Mouse (Mus musculus): ENCODE results near the gene Gm10277. TPM values are rescaled to one million over a fixed set of nuclear protein-coding genes. Genes with fewer than 3 reads are reported as not detected.

Gm10277 gene
- polyA plus RNA-seq, 1 experiment, result not detected

DNA sequence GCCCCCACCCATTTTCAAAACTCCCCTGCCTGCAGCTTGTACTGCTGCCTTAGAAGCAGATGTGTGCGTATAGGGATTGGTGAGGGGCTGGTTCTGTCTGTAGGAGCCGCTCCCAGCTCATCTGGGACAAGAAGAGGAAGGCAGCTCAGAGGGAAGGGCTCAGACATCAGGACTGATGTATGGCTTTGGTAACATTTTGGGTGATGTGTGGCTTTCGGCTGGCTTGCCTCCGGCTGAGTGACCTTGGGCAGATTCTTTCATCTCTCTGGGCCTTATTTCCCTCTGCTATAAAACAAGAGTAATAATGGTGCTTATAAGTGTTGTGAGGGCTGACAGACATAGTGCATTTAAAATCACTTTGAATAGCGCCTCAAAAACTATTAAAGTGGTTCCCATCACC lies 2.0 kb upstream of the Gm10277 start:
- TF ChIP-seq POLR2A (IDR thresholded peaks at IDR 0.05; ENCODE audit: borderline replicate concordance, low read depth, low read length), result no peak
- TF ChIP-seq CTCF (IDR thresholded peaks at IDR 0.05; ENCODE audit: low read depth, low read length), result no peak
- no peak overlapping the region for H3K4me3 ChIP-seq (ENCODE audit: insufficient read depth, low read length)
- H3K4me1 ChIP-seq (ENCODE audit: control insufficient read depth, insufficient read depth, low read length), result peaks cover 38% of the 10 kb centered on the region
- no peak overlapping the region for H3K27ac ChIP-seq (ENCODE audit: insufficient read depth, low read depth, low read length)

DNA sequence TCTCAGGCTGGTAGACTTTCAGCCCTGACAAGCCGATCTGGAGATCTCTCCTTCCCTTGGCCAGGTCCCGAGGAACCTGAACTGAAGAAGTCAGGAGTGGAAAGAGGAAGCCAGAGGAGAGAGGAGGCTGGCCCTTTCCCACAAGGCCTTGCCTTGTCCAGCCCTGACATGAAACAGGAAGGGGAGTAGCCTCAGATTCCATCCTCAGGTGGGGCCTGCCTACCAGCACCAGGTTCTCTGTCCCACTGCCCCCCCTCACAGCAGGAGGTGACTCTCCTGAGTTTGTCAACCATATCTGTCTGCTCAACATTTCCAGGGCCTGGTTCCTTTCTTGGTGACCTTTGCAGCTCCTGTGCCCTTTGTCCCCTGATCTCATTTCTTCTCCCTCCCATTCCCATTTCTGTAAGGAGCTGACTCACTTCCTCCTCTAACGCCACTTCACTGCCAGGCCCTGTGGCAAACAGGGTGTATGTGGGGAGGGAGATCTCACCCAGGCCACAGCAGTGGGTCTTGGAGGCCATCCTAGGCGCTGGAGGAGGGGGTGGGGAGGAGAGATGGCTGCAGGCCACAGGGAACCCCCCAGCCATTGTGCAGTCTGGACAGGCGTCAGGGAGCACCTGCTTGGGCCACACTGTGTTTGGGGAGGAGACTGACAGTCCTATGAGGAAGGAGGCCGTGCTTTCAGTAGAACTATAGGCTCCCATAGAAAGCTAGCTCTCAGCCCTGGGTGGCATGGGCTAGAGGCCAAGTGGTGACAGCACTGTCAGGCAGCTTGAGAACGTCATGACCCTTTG lies 1.6 kb downstream of the Gm10277 start:
- peaks cover 37% of the 10 kb centered on the region for H3K4me1 ChIP-seq (ENCODE audit: control insufficient read depth, insufficient read depth, low read length)
- H3K4me3 ChIP-seq (ENCODE audit: insufficient read depth, low read length), result peak overlapping the region; percentile 19
- H3K27ac ChIP-seq (ENCODE audit: insufficient read depth, low read depth, low read length), result peak overlapping the region; percentile 96
- TF ChIP-seq POLR2A (IDR thresholded peaks at IDR 0.05; ENCODE audit: borderline replicate concordance, low read depth, low read length) (peak; percentile 53; the same call in 1 of the 2 replicates), CTCF (IDR thresholded peaks at IDR 0.05; ENCODE audit: low read depth, low read length) (no peak)

GRCm38 (mm10) chr11:77785396-77785767 lies 2.2 kb downstream of the Gm10277 start:
- H3K4me3 ChIP-seq (ENCODE audit: insufficient read depth, low read length), result peak overlapping the region; percentile 11
- peaks cover 37% of the 10 kb centered on the region for H3K4me1 ChIP-seq (ENCODE audit: control insufficient read depth, insufficient read depth, low read length)
- H3K27ac ChIP-seq (ENCODE audit: insufficient read depth, low read depth, low read length), result peak overlapping the region; percentile 96

DNA sequence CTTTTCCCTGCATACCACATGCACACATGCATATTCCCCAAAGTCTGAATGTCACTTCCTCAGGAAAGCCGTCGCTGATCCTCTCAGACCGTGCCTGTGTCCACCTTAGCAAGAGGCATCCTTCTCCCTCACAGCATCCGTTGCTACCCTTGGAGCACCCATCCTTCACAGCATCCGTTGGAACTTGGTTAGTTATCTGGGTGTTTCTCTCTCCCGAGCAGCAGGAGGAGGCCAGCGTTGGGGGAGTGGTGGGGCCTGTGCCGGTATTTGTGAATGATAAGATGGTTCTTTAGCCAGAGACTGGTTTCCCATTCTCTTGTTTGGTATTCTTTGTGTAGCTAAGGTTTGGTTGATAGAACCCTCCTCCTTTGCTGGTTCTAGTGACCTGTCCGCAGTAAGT lies 2.7 kb downstream of the Gm10277 start:
- TF ChIP-seq POLR2A (IDR thresholded peaks at IDR 0.05; ENCODE audit: borderline replicate concordance, low read depth, low read length) (no peak), CTCF (IDR thresholded peaks at IDR 0.05; ENCODE audit: low read depth, low read length) (0 out of 2 replicates have a peak, but pooled peaks have one; percentile 3)
- Histone ChIP-seq H3K4me3 (ENCODE audit: insufficient read depth, low read length) (no peak overlapping the region), H3K27ac (ENCODE audit: insufficient read depth, low read depth, low read length) (peak overlapping the region; percentile 96), H3K4me1 (ENCODE audit: control insufficient read depth, insufficient read depth, low read length) (peaks cover 37% of the 10 kb centered on the region)

More at GRCm38 (mm10) chr11:77785396-77785767, 2.2 kb downstream of the Gm10277 start:
- TF ChIP-seq POLR2A (IDR thresholded peaks at IDR 0.05; ENCODE audit: borderline replicate concordance, low read depth, low read length), result no peak
- TF ChIP-seq CTCF (IDR thresholded peaks at IDR 0.05; ENCODE audit: low read depth, low read length), result 0 out of 2 replicates have a peak, but pooled peaks have one; percentile 1

DNA sequence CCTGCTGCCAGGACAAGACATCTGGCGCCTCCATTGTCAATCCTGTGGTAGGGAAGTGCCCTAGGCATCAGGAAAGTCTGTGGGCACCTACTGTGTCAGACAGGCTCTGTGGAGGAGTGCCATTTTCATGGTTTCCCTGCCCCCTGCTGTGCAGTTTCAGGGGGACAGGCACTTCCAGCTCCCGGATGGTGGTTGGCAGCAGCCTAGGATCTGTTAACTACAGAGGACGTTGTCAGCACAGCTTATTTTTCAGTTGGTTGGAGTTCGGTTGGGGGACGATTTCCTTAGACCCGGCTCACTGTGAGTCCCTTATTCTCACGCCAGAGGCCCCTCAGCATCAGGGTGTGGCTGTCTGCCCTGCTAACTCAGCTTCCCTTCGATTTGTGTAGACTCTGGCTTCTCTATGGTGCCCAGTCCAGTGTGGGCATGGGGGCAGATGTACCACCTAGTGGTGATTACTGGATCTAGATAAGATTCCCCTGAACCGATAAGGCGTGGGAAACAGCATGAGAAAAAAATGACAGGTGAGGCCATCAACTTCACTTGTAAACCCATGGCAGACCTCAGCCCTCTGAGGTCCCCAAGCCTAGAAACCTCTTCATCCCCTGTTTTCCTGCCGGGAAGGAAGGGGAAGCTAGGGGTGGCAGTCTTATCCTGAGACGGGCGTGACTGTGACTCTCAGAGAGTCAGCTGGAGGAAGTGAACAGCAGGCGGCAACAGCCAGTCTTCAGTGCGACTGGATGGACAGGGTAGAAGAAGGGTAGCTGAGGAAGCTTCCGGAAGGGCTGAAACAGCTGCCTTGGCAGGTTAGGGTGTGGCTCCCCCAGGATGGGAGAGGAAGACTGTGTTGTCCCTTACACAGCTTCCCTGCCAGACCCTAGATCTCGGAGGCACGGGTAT lies 3.5 kb downstream of the Gm10277 start:
- Histone ChIP-seq H3K27ac (ENCODE audit: insufficient read depth, low read depth, low read length) (peak overlapping the region; percentile 54), H3K4me3 (ENCODE audit: insufficient read depth, low read length) (peak overlapping the region; percentile 5), H3K4me1 (ENCODE audit: control insufficient read depth, insufficient read depth, low read length) (peaks cover 37% of the 10 kb centered on the region)
- TF ChIP-seq POLR2A (IDR thresholded peaks at IDR 0.05; ENCODE audit: borderline replicate concordance, low read depth, low read length) (no peak), CTCF (IDR thresholded peaks at IDR 0.05; ENCODE audit: low read depth, low read length) (peak; percentile 3; the same call in 1 of the 2 replicates)

DNA sequence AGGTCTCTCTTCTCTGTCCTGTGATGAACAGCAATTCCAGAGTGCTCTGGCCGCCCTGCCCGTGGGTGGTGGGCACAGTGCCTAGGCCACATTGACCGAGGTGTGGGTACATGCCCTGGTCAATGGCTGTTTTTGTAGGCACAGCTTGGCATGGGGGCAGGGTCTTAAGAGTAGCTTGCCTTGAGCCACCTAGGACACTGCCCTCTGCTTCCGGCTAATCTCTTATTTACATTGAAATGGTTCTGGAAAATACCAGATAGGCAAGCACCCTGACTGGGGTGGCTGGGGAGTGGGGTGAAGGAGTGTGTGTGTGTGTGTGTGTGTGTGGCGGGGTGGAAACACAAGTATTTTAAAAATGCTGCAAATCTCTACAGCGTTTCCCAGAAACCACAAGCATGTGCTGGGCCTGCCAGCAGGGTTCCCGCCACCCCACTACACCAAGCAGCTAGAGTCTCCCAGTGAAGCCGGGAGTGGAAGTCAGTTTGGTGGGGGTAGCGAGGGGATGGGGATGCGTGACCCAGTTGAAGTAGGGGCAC lies 4.3 kb downstream of the Gm10277 start:
- Histone ChIP-seq H3K4me3 (ENCODE audit: insufficient read depth, low read length) (no peak overlapping the region), H3K27ac (ENCODE audit: insufficient read depth, low read depth, low read length) (no peak overlapping the region), H3K4me1 (ENCODE audit: control insufficient read depth, insufficient read depth, low read length) (peaks cover 37% of the 10 kb centered on the region)
- TF ChIP-seq POLR2A (IDR thresholded peaks at IDR 0.05; ENCODE audit: borderline replicate concordance, low read depth, low read length) (no peak), CTCF (IDR thresholded peaks at IDR 0.05; ENCODE audit: low read depth, low read length) (no peak)

- Histone ChIP-seq H3K4me1 (ENCODE audit: control insufficient read depth, insufficient read depth, low read length) (peaks cover 33% of the 10 kb centered on the region), H3K4me3 (ENCODE audit: insufficient read depth, low read length) (no peak overlapping the region), H3K27ac (ENCODE audit: insufficient read depth, low read depth, low read length) (no peak overlapping the region)
- TF ChIP-seq POLR2A (IDR thresholded peaks at IDR 0.05; ENCODE audit: borderline replicate concordance, low read depth, low read length) (no peak), CTCF (IDR thresholded peaks at IDR 0.05; ENCODE audit: low read depth, low read length) (no peak)
These were observed 5.3 kb downstream of the Gm10277 start for GRCm38 (mm10) chr11:77782104-77782815.

GRCm38 (mm10) chr11:77781088-77781487 lies 6.5 kb downstream of the Gm10277 start:
- TF ChIP-seq POLR2A (IDR thresholded peaks at IDR 0.05; ENCODE audit: borderline replicate concordance, low read depth, low read length) (no peak), CTCF (IDR thresholded peaks at IDR 0.05; ENCODE audit: low read depth, low read length) (no peak)
- no peak overlapping the region for H3K27ac ChIP-seq (ENCODE audit: insufficient read depth, low read depth, low read length)
- no peak overlapping the region for H3K4me3 ChIP-seq (ENCODE audit: insufficient read depth, low read length)
- H3K4me1 ChIP-seq (ENCODE audit: control insufficient read depth, insufficient read depth, low read length), result peaks cover 28% of the 10 kb centered on the region

DNA sequence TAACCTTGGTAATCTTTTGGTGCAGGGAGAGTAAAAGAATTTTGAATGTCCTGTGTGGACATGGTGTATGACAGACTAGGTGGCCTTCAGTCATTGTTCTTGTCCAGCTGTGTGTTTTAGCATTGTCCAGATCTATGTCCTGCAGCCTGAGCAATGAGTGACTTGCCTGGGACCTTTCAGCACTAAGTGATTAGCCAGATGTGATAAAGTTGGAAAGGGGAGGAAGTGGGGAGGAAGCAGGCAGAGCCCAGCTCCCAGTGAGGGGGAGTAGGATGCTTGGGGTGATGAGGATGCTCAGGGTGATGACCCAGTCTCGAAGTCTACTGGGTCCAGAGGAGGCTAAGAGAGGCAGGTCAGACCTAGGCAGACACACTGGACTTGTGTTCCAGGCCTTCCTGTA lies 8.3 kb downstream of the Gm10277 start:
- Histone ChIP-seq H3K4me3 (ENCODE audit: insufficient read depth, low read length) (no peak overlapping the region), H3K4me1 (ENCODE audit: control insufficient read depth, insufficient read depth, low read length) (peaks cover 21% of the 10 kb centered on the region), H3K27ac (ENCODE audit: insufficient read depth, low read depth, low read length) (no peak overlapping the region)
- TF ChIP-seq CTCF (IDR thresholded peaks at IDR 0.05; ENCODE audit: low read depth, low read length) (no peak), POLR2A (IDR thresholded peaks at IDR 0.05; ENCODE audit: borderline replicate concordance, low read depth, low read length) (no peak)

Data from bone marrow macrophage, adult 2 months (primary cell).